ENCODE assay signal across 26 mouse cellular contexts in genomic region chr16:6983947-6984346, GRCm38 (mm10).
"Had no signal": no experiment of that assay in that cellular context is flagged by ENCODE, and none has a peak within 500 bp of the region (broad histone marks: within the 10 kb centered on the region; RNA-seq: fewer than 3 reads in every experiment).

No protein-coding gene starts in this region.

- ATAC-seq: hindbrain, postnatal 0 days; intestine, embryonic 16.5 days; liver, embryonic 12.5 days had no signal

- H3K27ac ChIP-seq: heart, adult 2 months; heart, embryonic 13.5 days; heart, embryonic 15.5 days; hindbrain, embryonic 13.5 days; hindbrain, embryonic 15.5 days; hindbrain, postnatal 0 days; kidney, embryonic 15.5 days; kidney, postnatal 0 days; limb, embryonic 13.5 days; limb, embryonic 15.5 days; liver, embryonic 12.5 days; liver, embryonic 14.5 days had no signal

- H3K4me3 ChIP-seq: heart, adult 2 months; heart, embryonic 13.5 days; heart, embryonic 15.5 days; hindbrain, embryonic 13.5 days; hindbrain, embryonic 15.5 days; kidney, embryonic 15.5 days; limb, embryonic 13.5 days; limb, embryonic 15.5 days; liver, embryonic 12.5 days had no signal

- DNase-seq: gastrocnemius, postnatal 14 days; gastrocnemius, postnatal 36 days; heart, adult 11 months; heart, adult 2 months; heart, postnatal 14 days; heart, postnatal 36 days; kidney, adult 11 months; kidney, adult 2 months; kidney, adult 9 months; kidney, postnatal 14 days; kidney, postnatal 36 days; layer of hippocampus, adult 9-11 months; layer of hippocampus, postnatal 36 days; left cerebral cortex, postnatal 4 days had no signal
